30 mouse cellular contexts compared by ENCODE assay signal in the genomic region with DNA sequence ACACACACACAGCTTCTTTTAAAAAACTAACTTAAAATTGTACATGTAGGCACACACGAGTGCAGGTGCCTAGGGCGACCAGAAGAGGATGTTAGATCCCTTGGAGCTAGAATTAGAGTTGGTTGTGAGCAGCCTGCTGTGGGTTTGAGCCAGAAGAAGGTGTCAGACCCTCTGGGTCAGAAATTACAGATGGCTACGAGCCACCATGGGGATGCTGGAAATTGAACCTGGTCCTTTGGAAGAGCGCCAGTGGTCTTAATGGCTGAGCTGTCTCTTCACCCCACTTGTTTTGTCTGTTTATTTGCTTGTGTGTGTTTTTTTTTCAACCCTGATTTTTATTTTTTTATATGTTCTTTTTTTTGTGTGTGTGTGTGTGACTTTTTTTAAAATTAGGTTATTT. TPM values are rescaled to one million over a fixed set of nuclear protein-coding genes. Genes with fewer than 3 reads are reported as not detected.
A peak's percentile ranks its signal among the peaks of the same experiment; 100 is the strongest.
DNase-seq lines count a peak whose midpoint lies in the region; ATAC-seq and TF ChIP-seq lines count a peak whose summit lies in the region.
"Had no signal": no experiment of that assay in that cellular context is flagged by ENCODE, and none has a peak within 500 bp of the region (broad histone marks: within the 10 kb centered on the region; RNA-seq: fewer than 3 reads in every experiment).

No protein-coding gene starts in this region.

- ATAC-seq in forebrain, embryonic 14.5 days: no peak
- ATAC-seq in forebrain, postnatal 0 days: no peak
- ATAC-seq in hindbrain, postnatal 0 days: no peak
- no peak for ATAC-seq in hindbrain, embryonic 11.5 days (ENCODE audit: low FRiP score)
- ATAC-seq in midbrain, postnatal 0 days (ENCODE audit: low FRiP score): no peak
- ATAC-seq in midbrain, embryonic 15.5 days (replicated peaks): no peak
- ATAC-seq: activated CD4-positive, CD25-positive, alpha-beta regulatory T cell, adult 4 months; CD4-positive, CD25-positive, alpha-beta regulatory T cell, adult 4 months; forebrain, embryonic 15.5 days; Patski had no signal

- H3K4me1 ChIP-seq in forebrain, embryonic 14.5 days (ENCODE audit: control insufficient read depth, insufficient read depth, low read length): no peaks in the 10 kb centered on the region
- no peaks in the 10 kb centered on the region for H3K4me1 ChIP-seq in forebrain, postnatal 0 days (ENCODE audit: insufficient read depth)
- no peaks in the 10 kb centered on the region for H3K4me1 ChIP-seq in hindbrain, postnatal 0 days (ENCODE audit: insufficient read depth, low read length)
- H3K4me1 ChIP-seq in hindbrain, embryonic 11.5 days (replicated peaks; ENCODE audit: control insufficient read depth, insufficient read depth, low read length): no peaks in the 10 kb centered on the region
- no peaks in the 10 kb centered on the region for H3K4me1 ChIP-seq in midbrain, postnatal 0 days (ENCODE audit: insufficient read depth, low read length)
- H3K4me1 ChIP-seq in midbrain, embryonic 15.5 days: no peaks in the 10 kb centered on the region
- H3K4me1 ChIP-seq: forebrain, embryonic 12.5 days had no signal

- WGBS in forebrain, embryonic 14.5 days: 78% methylated on average over 4 of the region's 4 CpGs
- WGBS in forebrain, postnatal 0 days: 64% methylated on average over 4 of the region's 4 CpGs
- 59% methylated on average over 4 of the region's 4 CpGs for WGBS in hindbrain, postnatal 0 days
- WGBS in hindbrain, embryonic 11.5 days: 86% methylated on average over 4 of the region's 4 CpGs
- WGBS in midbrain, postnatal 0 days: 75% methylated on average over 4 of the region's 4 CpGs
- 81% methylated on average over 4 of the region's 4 CpGs for WGBS in midbrain, embryonic 15.5 days

- no peak for TF ChIP-seq CTCF in forebrain, postnatal 0 days (IDR thresholded peaks at IDR 0.05; ENCODE audit: low read depth)
- no peak for TF ChIP-seq CTCF in hindbrain, postnatal 0 days (IDR thresholded peaks at IDR 0.05; ENCODE audit: low read depth)
- TF ChIP-seq CTCF in midbrain, postnatal 0 days (IDR thresholded peaks at IDR 0.05): no peak

- no peaks in the 10 kb centered on the region for H3K9me3 ChIP-seq in forebrain, embryonic 14.5 days (replicated peaks; ENCODE audit: control insufficient read depth, low read length)
- H3K9me3 ChIP-seq in forebrain, postnatal 0 days (ENCODE audit: low read length): no peaks in the 10 kb centered on the region
- H3K9me3 ChIP-seq in hindbrain, postnatal 0 days (ENCODE audit: low read length): no peaks in the 10 kb centered on the region
- no peaks in the 10 kb centered on the region for H3K9me3 ChIP-seq in hindbrain, embryonic 11.5 days (ENCODE audit: control insufficient read depth, low read length)
- no peaks in the 10 kb centered on the region for H3K9me3 ChIP-seq in midbrain, postnatal 0 days (ENCODE audit: low read length)
- no peaks in the 10 kb centered on the region for H3K9me3 ChIP-seq in midbrain, embryonic 15.5 days
- H3K9me3 ChIP-seq: embryonic facial prominence, embryonic 13.5 days; embryonic facial prominence, embryonic 15.5 days; forebrain, embryonic 10.5 days; forebrain, embryonic 15.5 days had no signal

- H3K27me3 ChIP-seq in forebrain, embryonic 14.5 days (replicated peaks; ENCODE audit: control insufficient read depth, insufficient read depth, low read length): no peaks in the 10 kb centered on the region
- no peaks in the 10 kb centered on the region for H3K27me3 ChIP-seq in forebrain, postnatal 0 days (ENCODE audit: insufficient read depth, low read length)
- H3K27me3 ChIP-seq in hindbrain, postnatal 0 days (ENCODE audit: insufficient read depth, low read length): no peaks in the 10 kb centered on the region
- H3K27me3 ChIP-seq in hindbrain, embryonic 11.5 days (ENCODE audit: control insufficient read depth, insufficient read depth, low read length): no peaks in the 10 kb centered on the region
- H3K27me3 ChIP-seq in midbrain, postnatal 0 days (ENCODE audit: insufficient read depth, low read length): no peaks in the 10 kb centered on the region
- H3K27me3 ChIP-seq in midbrain, embryonic 15.5 days (replicated peaks): no peaks in the 10 kb centered on the region
- H3K27me3 ChIP-seq: embryonic facial prominence, embryonic 13.5 days; embryonic facial prominence, embryonic 15.5 days; forebrain, embryonic 12.5 days; forebrain, embryonic 15.5 days had no signal

- no peaks in the 10 kb centered on the region for H3K36me3 ChIP-seq in forebrain, embryonic 14.5 days (ENCODE audit: control insufficient read depth, insufficient read depth, low read length)
- H3K36me3 ChIP-seq in forebrain, postnatal 0 days (ENCODE audit: insufficient read depth): no peaks in the 10 kb centered on the region
- no peaks in the 10 kb centered on the region for H3K36me3 ChIP-seq in hindbrain, postnatal 0 days (ENCODE audit: insufficient read depth, low read length)
- H3K36me3 ChIP-seq in hindbrain, embryonic 11.5 days (ENCODE audit: control insufficient read depth, insufficient read depth, low read length): no peaks in the 10 kb centered on the region
- no peaks in the 10 kb centered on the region for H3K36me3 ChIP-seq in midbrain, postnatal 0 days (ENCODE audit: insufficient read depth, low read length)
- H3K36me3 ChIP-seq in midbrain, embryonic 15.5 days (replicated peaks): no peaks in the 10 kb centered on the region
- H3K36me3 ChIP-seq: embryonic facial prominence, embryonic 13.5 days; embryonic facial prominence, embryonic 15.5 days; forebrain, embryonic 10.5 days; forebrain, embryonic 12.5 days; forebrain, embryonic 15.5 days; G1E had no signal

- no peak overlapping the region for H3K27ac ChIP-seq in forebrain, embryonic 14.5 days (ENCODE audit: low read depth, low read length)
- no peak overlapping the region for H3K27ac ChIP-seq in forebrain, postnatal 0 days (ENCODE audit: low read depth, low read length)
- H3K27ac ChIP-seq in hindbrain, postnatal 0 days: no peak overlapping the region
- no peak overlapping the region for H3K27ac ChIP-seq in hindbrain, embryonic 11.5 days (ENCODE audit: low read depth, low read length)
- H3K27ac ChIP-seq in midbrain, postnatal 0 days (ENCODE audit: low read depth, low read length): no peak overlapping the region
- H3K27ac ChIP-seq in midbrain, embryonic 15.5 days: no peak overlapping the region
- H3K27ac ChIP-seq: embryonic facial prominence, embryonic 13.5 days; embryonic facial prominence, embryonic 15.5 days; forebrain, embryonic 10.5 days; forebrain, embryonic 12.5 days; forebrain, embryonic 15.5 days had no signal

- no peak overlapping the region for H3K9ac ChIP-seq in forebrain, embryonic 14.5 days (ENCODE audit: low read length)
- H3K9ac ChIP-seq in forebrain, postnatal 0 days: no peak overlapping the region
- no peak overlapping the region for H3K9ac ChIP-seq in hindbrain, postnatal 0 days (replicated peaks; ENCODE audit: low read length)
- no peak overlapping the region for H3K9ac ChIP-seq in hindbrain, embryonic 11.5 days (ENCODE audit: low read depth, low read length)
- H3K9ac ChIP-seq in midbrain, postnatal 0 days (replicated peaks; ENCODE audit: low read length, poor library complexity, severe bottlenecking): no peak overlapping the region
- no peak overlapping the region for H3K9ac ChIP-seq in midbrain, embryonic 15.5 days
- H3K9ac ChIP-seq: embryonic facial prominence, embryonic 13.5 days; embryonic facial prominence, embryonic 15.5 days; forebrain, embryonic 12.5 days; forebrain, embryonic 15.5 days had no signal

- no peak overlapping the region for H3K4me3 ChIP-seq in forebrain, embryonic 14.5 days (ENCODE audit: low read depth, low read length)
- H3K4me3 ChIP-seq in forebrain, postnatal 0 days (ENCODE audit: low read depth, low read length): no peak overlapping the region
- no peak overlapping the region for H3K4me3 ChIP-seq in hindbrain, postnatal 0 days (ENCODE audit: low read length)
- H3K4me3 ChIP-seq in hindbrain, embryonic 11.5 days (ENCODE audit: low read depth, low read length): no peak overlapping the region
- H3K4me3 ChIP-seq in midbrain, postnatal 0 days (ENCODE audit: low read depth, low read length): no peak overlapping the region
- H3K4me3 ChIP-seq in midbrain, embryonic 15.5 days: no peak overlapping the region
- H3K4me3 ChIP-seq: embryonic facial prominence, embryonic 13.5 days; embryonic facial prominence, embryonic 15.5 days; erythroblast, embryonic 14.5 days; forebrain, embryonic 10.5 days; forebrain, embryonic 12.5 days; forebrain, embryonic 15.5 days had no signal

- no peak overlapping the region for H3K4me2 ChIP-seq in forebrain, embryonic 14.5 days (ENCODE audit: low read length)
- H3K4me2 ChIP-seq in forebrain, postnatal 0 days (ENCODE audit: low read depth): no peak overlapping the region
- H3K4me2 ChIP-seq in hindbrain, postnatal 0 days (ENCODE audit: low read depth, low read length): no peak overlapping the region
- H3K4me2 ChIP-seq in hindbrain, embryonic 11.5 days (replicated peaks; ENCODE audit: low read depth, low read length): no peak overlapping the region
- H3K4me2 ChIP-seq in midbrain, postnatal 0 days (ENCODE audit: low read depth, low read length, poor library complexity, severe bottlenecking): no peak overlapping the region
- no peak overlapping the region for H3K4me2 ChIP-seq in midbrain, embryonic 15.5 days
- H3K4me2 ChIP-seq: embryonic facial prominence, embryonic 13.5 days; embryonic facial prominence, embryonic 15.5 days; forebrain, embryonic 12.5 days; forebrain, embryonic 15.5 days had no signal

- DNase-seq in forebrain, embryonic 14.5 days (ENCODE audit: low spot score): peak; percentile 28
- DNase-seq in forebrain, postnatal 0 days: no peak
- DNase-seq in hindbrain, postnatal 0 days (ENCODE audit: low spot score): peak; percentile 50
- DNase-seq in hindbrain, embryonic 11.5 days (ENCODE audit: low spot score): no peak
- peak; percentile 42 for DNase-seq in midbrain, postnatal 0 days (ENCODE audit: low spot score)
- DNase-seq: adrenal gland, adult 8-10 months; adrenal gland, postnatal 14 days; adrenal gland, postnatal 36 days; B cell, adult 2 months; cerebellum, adult 11 months; cerebellum, adult 18-20 months; cerebellum, adult 8-10 months; cerebellum, adult 9-11 months; cerebellum, postnatal 14 days; cerebellum, postnatal 36 days; embryo, embryonic 11 days had no signal

RNA-seq across cellular contexts. Expression of a gene that starts 22.3 kb away (rescaled TPM):
- 0.24 and 0.32 TPM in 2 replicates for polyA plus RNA-seq in forebrain, embryonic 14.5 days (2014; fragmentation: Nextera tagmentation; extraction: Ambion mirVana)
- total RNA-seq in forebrain, postnatal 0 days (2014; rRNA removed): 0.46 and 1.5 TPM in 2 replicates
- 0.23 and 0.42 TPM in 2 replicates for polyA plus RNA-seq in forebrain, postnatal 0 days (2015; fragmentation: Nextera tagmentation; extraction: Ambion mirVana)
- 2.0 and 3.1 TPM in 2 replicates for total RNA-seq in hindbrain, postnatal 0 days (2014; rRNA removed)
- polyA plus RNA-seq in hindbrain, postnatal 0 days (2015; fragmentation: Nextera tagmentation; extraction: Ambion mirVana): 0.39 and 0.54 TPM in 2 replicates
- 0.66 and 1.9 TPM in 2 replicates for polyA plus RNA-seq in hindbrain, embryonic 11.5 days (2014; fragmentation: Nextera tagmentation; extraction: Ambion mirVana)
- total RNA-seq in midbrain, postnatal 0 days (2014; rRNA removed): 0.55 and 1.6 TPM in 2 replicates
- polyA plus RNA-seq in midbrain, postnatal 0 days (2015; fragmentation: Nextera tagmentation; extraction: Ambion mirVana): 0.44 and 0.51 TPM in 2 replicates
- 0.87 and 1.1 TPM in 2 replicates for polyA plus RNA-seq in midbrain, embryonic 15.5 days (2015; fragmentation: Nextera tagmentation; extraction: Ambion mirVana)
- total RNA-seq: adrenal gland, adult 18-20 months; adrenal gland, adult 8-10 months; adrenal gland, postnatal 36 days; CH12.LX; common myeloid progenitor, adult 5-6 weeks had no signal
- polyA plus RNA-seq: activated CD4-positive, CD25-positive, alpha-beta regulatory T cell, adult 4 months; CD4-positive, CD25-positive, alpha-beta regulatory T cell, adult 4 months; erythroblast, embryonic 14.5 days; G1E; Patski had no signal

RNA-seq across cellular contexts. Expression of a gene that starts 54.0 kb away (rescaled TPM):
- 0.08 TPM in 1 of 2 replicates, not detected in the other for polyA plus RNA-seq in forebrain, embryonic 14.5 days (2014; fragmentation: Nextera tagmentation; extraction: Ambion mirVana)
- total RNA-seq in forebrain, postnatal 0 days (2014; rRNA removed): 0.10 and 0.31 TPM in 2 replicates
- polyA plus RNA-seq in forebrain, postnatal 0 days (2015; fragmentation: Nextera tagmentation; extraction: Ambion mirVana): 0.27 and 0.30 TPM in 2 replicates
- total RNA-seq in hindbrain, postnatal 0 days (2014; rRNA removed): 1.4 and 1.9 TPM in 2 replicates
- polyA plus RNA-seq in hindbrain, postnatal 0 days (2015; fragmentation: Nextera tagmentation; extraction: Ambion mirVana): 0.60 and 0.79 TPM in 2 replicates
- 0.22 and 0.24 TPM in 2 replicates for polyA plus RNA-seq in hindbrain, embryonic 11.5 days (2014; fragmentation: Nextera tagmentation; extraction: Ambion mirVana)
- 1.1 and 3.7 TPM in 2 replicates for total RNA-seq in midbrain, postnatal 0 days (2014; rRNA removed)
- 0.38 and 0.55 TPM in 2 replicates for polyA plus RNA-seq in midbrain, postnatal 0 days (2015; fragmentation: Nextera tagmentation; extraction: Ambion mirVana)
- polyA plus RNA-seq in midbrain, embryonic 15.5 days (2015; fragmentation: Nextera tagmentation; extraction: Ambion mirVana): 0.36 and 0.59 TPM in 2 replicates
- total RNA-seq: common myeloid progenitor, adult 5-6 weeks had no signal
- polyA plus RNA-seq: erythroblast, embryonic 14.5 days had no signal

Comparison
In these comparisons a context has a peak if more than half of its experiments do, and no peak if none do; other contexts are left out.
1. DNase-seq: peak in forebrain, embryonic 14.5 days (single experiment), hindbrain, postnatal 0 days (single experiment) and midbrain, postnatal 0 days (single experiment); none in forebrain, postnatal 0 days (single experiment) and hindbrain, embryonic 11.5 days (single experiment).